Mouse (Mus musculus): ENCODE measurements around the gene Hfe. TPM values are rescaled to one million over a fixed set of nuclear protein-coding genes. Genes with fewer than 3 reads are reported as not detected.
"Not testable (repeated sequence)": the region's sequence is repeated elsewhere in the genome, so short reads cannot be mapped to it uniquely, and the experiment has no call there.

Hfe gene
- polyA plus RNA-seq, 1 experiment: 9.8 TPM

DNA sequence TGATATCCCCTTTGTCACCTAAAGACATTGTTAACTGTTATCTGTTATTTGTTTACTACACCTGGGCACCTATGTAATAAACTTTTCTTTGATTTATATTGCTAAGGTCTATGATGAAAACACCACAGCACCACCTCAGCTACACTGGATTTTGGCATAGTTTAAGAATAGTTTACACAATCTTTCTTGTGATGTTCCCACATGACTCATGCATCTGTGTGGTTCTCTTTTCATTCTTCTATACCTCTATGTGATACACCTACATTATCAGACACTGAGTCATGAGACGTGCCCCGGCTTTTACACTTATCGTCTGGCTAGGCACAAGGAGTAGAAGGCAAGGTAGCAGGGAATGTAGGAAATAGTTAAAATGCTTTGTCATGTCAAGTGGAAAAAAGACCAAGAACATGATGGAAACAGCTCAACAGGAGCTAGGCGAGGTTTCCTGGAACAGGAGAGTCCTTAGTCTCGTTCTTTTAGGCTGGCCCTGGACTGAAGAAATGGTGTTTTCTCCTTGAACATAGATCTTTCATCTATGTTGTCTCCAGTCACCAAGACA lies 39.0 kb upstream of the Hfe start:
- Histone ChIP-seq H3K27ac (ENCODE audit: control insufficient read depth, insufficient read depth, low read length) (no peak overlapping the region), H3K4me3 (ENCODE audit: control insufficient read depth, insufficient read depth, low read length) (no peak overlapping the region), H3K4me1 (replicated peaks; ENCODE audit: control insufficient read depth, insufficient read depth, low read length) (peaks cover 4% of the 10 kb centered on the region), H3K27me3 (ENCODE audit: control insufficient read depth, insufficient read depth, low read length) (no peaks in the 10 kb centered on the region), H3K36me3 (ENCODE audit: control insufficient read depth, insufficient read depth, low read length) (no peaks in the 10 kb centered on the region)
- TF ChIP-seq POLR2A (IDR thresholded peaks at IDR 0.05; ENCODE audit: control insufficient read depth, extremely low read depth, insufficient read depth, low read length, poor library complexity): no peak
- no peak for TF ChIP-seq CTCF (IDR thresholded peaks at IDR 0.05; ENCODE audit: borderline replicate concordance, control insufficient read depth, extremely low read depth, insufficient read depth, low read length, poor library complexity)
- 96% methylated on average over 5 of the region's 5 CpGs for WGBS
- DNase-seq: no peak

DNA sequence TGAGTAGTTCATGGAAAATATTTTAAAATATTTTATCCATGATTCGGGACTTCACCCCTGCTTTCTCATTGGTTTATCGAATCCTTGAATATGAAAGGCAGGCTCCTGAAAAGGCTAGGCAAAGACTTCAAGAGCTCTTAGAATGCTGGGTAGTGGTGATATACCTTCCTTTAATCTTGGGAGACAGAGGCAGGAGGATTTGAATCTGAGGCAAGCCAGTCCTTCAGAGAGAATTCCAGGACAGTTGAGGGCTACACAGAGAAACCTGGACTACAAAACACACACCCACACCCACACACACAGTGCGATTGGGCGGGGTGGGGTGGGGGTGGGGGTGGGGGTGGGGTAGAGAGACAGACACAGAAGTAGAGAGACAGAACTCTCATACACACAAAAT lies 37.2 kb upstream of the Hfe start:
- peak overlapping the region; percentile 70; the same call in 1 of the 2 replicates for H3K27ac ChIP-seq (ENCODE audit: control insufficient read depth, insufficient read depth, low read length)
- H3K4me3 ChIP-seq (ENCODE audit: control insufficient read depth, insufficient read depth, low read length): no peak overlapping the region

DNA sequence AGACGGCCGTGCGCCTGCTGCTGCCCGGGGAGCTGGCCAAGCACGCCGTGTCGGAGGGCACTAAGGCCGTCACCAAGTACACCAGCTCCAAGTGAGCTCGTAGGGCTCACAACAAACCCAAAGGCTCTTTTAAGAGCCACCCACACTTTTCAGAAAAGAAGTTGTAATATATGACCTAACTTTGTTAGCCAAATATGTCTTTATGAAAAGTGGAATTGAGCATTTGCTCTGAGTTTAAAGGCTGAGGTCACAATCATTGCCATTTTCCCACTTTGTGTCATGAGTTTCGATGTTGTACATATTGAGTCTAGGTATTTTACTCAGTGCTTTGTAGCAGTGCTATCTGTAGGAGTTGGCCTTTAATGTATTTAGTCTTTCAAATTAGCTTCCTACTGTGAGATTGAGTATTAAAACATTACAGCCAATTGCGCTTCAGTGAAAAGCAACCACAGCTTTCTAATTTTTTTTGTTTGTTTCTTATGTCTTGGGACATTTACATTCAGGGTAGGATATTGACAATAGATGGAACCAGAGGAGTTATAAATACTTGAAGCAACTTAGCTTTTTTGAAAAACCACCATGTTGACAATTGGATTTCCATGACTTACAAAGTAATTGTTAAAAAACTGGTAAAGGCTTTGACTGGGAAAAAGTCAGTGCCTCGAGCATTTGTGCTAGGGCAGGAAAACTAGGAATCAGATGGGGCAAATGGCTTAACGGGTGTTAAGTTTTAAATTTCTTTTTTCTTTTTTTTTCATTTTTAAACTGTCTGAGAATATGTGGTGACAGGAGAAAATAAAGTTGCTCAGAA lies 36.6 kb upstream of the Hfe start:
- Histone ChIP-seq H3K27ac (ENCODE audit: control insufficient read depth, insufficient read depth, low read length) (peak overlapping the region; percentile 63), H3K4me3 (ENCODE audit: control insufficient read depth, insufficient read depth, low read length) (peak overlapping the region; percentile 15), H3K27me3 (ENCODE audit: control insufficient read depth, insufficient read depth, low read length) (no peaks in the 10 kb centered on the region), H3K4me1 (replicated peaks; ENCODE audit: control insufficient read depth, insufficient read depth, low read length) (peaks cover 4% of the 10 kb centered on the region), H3K36me3 (ENCODE audit: control insufficient read depth, insufficient read depth, low read length) (no peaks in the 10 kb centered on the region)
- no peak for TF ChIP-seq POLR2A (IDR thresholded peaks at IDR 0.05; ENCODE audit: control insufficient read depth, extremely low read depth, insufficient read depth, low read length, poor library complexity)
- TF ChIP-seq CTCF (IDR thresholded peaks at IDR 0.05; ENCODE audit: borderline replicate concordance, control insufficient read depth, extremely low read depth, insufficient read depth, low read length, poor library complexity): no peak
- 6% methylated on average over 11 of the region's 13 CpGs for WGBS
- DNase-seq: no peak

More for the DNA sequence above, 37.2 kb upstream of the Hfe start:
- DNase-seq: no peak
- peaks cover 4% of the 10 kb centered on the region for H3K4me1 ChIP-seq (replicated peaks; ENCODE audit: control insufficient read depth, insufficient read depth, low read length)
- TF ChIP-seq CTCF (IDR thresholded peaks at IDR 0.05; ENCODE audit: borderline replicate concordance, control insufficient read depth, extremely low read depth, insufficient read depth, low read length, poor library complexity) (no peak), POLR2A (IDR thresholded peaks at IDR 0.05; ENCODE audit: control insufficient read depth, extremely low read depth, insufficient read depth, low read length, poor library complexity) (no peak)
- no peaks in the 10 kb centered on the region for H3K36me3 ChIP-seq (ENCODE audit: control insufficient read depth, insufficient read depth, low read length)
- 14% methylated on average over 4 of the region's 4 CpGs for WGBS
- H3K27me3 ChIP-seq (ENCODE audit: control insufficient read depth, insufficient read depth, low read length): no peaks in the 10 kb centered on the region

DNA sequence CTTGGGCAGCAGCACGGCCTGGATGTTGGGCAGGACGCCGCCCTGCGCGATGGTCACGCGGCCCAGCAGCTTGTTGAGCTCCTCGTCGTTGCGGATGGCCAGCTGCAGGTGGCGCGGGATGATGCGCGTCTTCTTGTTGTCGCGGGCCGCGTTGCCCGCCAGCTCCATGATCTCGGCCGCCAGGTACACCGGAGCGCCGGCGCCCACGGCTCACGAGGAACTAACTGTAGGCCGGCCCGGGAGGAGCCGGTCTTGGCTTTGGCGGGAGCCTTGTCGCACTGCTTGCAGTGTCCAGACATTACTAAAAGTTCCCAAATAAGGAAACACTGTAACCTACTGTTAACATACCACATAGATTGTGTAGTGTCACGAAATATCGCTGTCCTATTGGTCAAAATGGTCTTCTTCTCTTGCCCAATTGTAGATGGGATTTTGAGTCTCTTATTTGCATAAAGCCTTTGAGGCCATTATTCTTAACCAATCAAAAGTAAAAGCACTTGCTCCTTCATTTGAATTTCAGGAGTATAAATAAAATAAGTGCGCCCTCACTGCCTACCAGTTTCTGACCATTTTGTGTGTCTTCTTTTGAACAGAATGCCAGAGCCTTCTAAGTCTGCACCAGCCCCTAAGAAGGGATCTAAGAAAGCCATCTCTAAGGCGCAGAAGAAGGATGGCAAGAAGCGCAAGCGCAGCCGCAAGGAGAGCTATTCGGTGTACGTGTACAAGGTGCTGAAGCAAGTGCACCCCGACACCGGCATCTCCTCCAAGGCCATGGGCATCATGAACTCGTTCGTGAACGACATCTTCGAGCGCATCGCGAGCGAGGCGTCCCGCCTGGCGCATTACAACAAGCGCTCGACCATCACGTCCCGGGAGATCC lies 35.8 kb upstream of the Hfe start, which contains the start of gene Hist1h2bb:
Gene Hist1h2bb (plus strand): TSS at position 534 of the 880 bp plus-strand sequence.
- not testable (repeated sequence) for H3K4me1 ChIP-seq (replicated peaks; ENCODE audit: control insufficient read depth, insufficient read depth, low read length); H3K36me3 ChIP-seq (ENCODE audit: control insufficient read depth, insufficient read depth, low read length); H3K27me3 ChIP-seq (ENCODE audit: control insufficient read depth, insufficient read depth, low read length)
- under 1% methylated on average over 42 of the region's 58 CpGs for WGBS
- TF ChIP-seq CTCF (IDR thresholded peaks at IDR 0.05; ENCODE audit: borderline replicate concordance, control insufficient read depth, extremely low read depth, insufficient read depth, low read length, poor library complexity) (peak; percentile 64; the same call in 1 of the 2 replicates), POLR2A (IDR thresholded peaks at IDR 0.05; ENCODE audit: control insufficient read depth, extremely low read depth, insufficient read depth, low read length, poor library complexity) (peak; percentile 45; the same call in 1 of the 2 replicates)
- DNase-seq: peak; percentile 72
- Histone ChIP-seq H3K4me3 (ENCODE audit: control insufficient read depth, insufficient read depth, low read length) (peak within 1 kb of the TSS; percentile 60), H3K27ac (ENCODE audit: control insufficient read depth, insufficient read depth, low read length) (peak within 1 kb of the TSS; percentile 95)

DNA sequence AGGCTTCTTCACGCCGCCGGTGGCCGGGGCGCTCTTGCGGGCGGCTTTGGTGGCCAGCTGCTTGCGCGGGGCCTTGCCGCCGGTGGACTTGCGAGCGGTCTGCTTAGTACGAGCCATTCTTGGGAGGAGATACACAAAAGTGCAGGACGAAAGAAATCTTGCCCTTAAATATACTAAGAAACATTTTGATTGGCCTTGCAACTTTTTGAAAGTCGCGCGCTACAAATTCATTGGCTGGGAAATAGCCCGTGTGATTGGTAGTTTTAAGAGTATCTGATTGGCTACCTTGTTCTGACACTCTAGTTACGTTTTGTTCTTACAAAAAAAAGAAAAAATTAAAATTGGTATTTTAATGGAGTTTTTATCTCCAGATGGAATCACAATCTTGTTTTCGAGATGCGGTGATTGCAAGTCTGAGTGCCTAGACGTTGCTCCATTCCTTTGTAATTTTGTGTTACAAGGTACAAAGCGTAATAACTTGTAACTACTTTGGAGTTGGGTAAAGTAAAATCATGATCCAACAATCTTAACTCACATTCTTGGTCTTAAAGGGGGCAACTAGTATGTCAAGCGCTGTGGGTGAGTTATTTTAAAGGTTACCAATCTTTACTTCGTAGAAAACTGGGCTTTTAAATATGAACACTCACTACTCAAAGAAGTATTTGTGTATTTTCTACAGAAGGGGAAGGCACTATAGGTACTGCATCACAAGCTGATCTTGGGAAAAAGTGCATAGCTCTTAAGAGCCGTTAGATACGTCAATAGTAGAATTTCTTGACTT lies 34.9 kb upstream of the Hfe start, which contains the start of gene Hist1h3c:
Gene Hist1h3c (minus strand): TSS at position 222 of the 781 bp plus-strand sequence.
- WGBS: under 1% methylated on average over 25 of the region's 28 CpGs
- DNase-seq: peak; percentile 87
- Histone ChIP-seq H3K27ac (ENCODE audit: control insufficient read depth, insufficient read depth, low read length) (peak within 1 kb of the TSS; percentile 95), H3K27me3 (ENCODE audit: control insufficient read depth, insufficient read depth, low read length) (no peaks in the 10 kb centered on the region), H3K36me3 (ENCODE audit: control insufficient read depth, insufficient read depth, low read length) (no peaks in the 10 kb centered on the region), H3K4me3 (ENCODE audit: control insufficient read depth, insufficient read depth, low read length) (peak within 1 kb of the TSS; percentile 60), H3K4me1 (replicated peaks; ENCODE audit: control insufficient read depth, insufficient read depth, low read length) (peaks cover 4% of the 10 kb centered on the region)
- TF ChIP-seq POLR2A (IDR thresholded peaks at IDR 0.05; ENCODE audit: control insufficient read depth, extremely low read depth, insufficient read depth, low read length, poor library complexity): peak; percentile 43; the same call in 1 of the 2 replicates
- TF ChIP-seq CTCF (IDR thresholded peaks at IDR 0.05; ENCODE audit: borderline replicate concordance, control insufficient read depth, extremely low read depth, insufficient read depth, low read length, poor library complexity): no peak

All from thymus, adult 2 months (tissue).